Mouse (Mus musculus) olfactory bulb, adult 2 months (tissue): ENCODE data around the gene Cald1.

Source experiments
- CTCF ChIP-seq: fragments of 200-500 bp; IDR thresholded peaks from 2 replicates; pipeline ENCODE4 v1.5.1; 2012; ENCODE audit warnings: low read depth, mild to moderate bottlenecking, low read length, moderate library complexity; ENCODE audit not compliant: insufficient read depth
- POLR2A ChIP-seq: fragments of 200-500 bp; IDR thresholded peaks from 2 replicates; pipeline ENCODE4 v1.6.1; 2012; ENCODE audit warnings: mild to moderate bottlenecking, low read depth, low read length, moderate library complexity; ENCODE audit not compliant: insufficient read depth

DNA sequence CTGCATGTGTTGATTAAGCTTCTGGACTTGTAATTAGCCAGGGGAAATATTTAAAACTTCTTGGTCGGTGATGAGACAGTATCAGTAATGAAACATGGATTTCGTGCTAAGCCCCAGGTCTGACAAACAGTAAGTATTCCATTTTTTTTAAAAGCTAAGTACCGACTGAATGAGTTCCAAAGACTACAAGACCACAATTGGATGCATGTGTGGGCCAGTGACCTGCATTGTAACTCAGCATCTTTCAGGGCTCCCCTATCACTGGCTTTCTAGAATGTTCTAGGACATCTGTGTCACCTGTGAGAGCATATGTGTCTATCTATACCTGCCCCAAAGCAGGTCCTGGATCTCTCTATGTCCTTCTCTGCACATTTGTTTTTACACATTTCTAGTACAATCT, 984 bp upstream of the Cald1 start:
- TF ChIP-seq CTCF (no peak), POLR2A (no peak)
